In genomic region chr1:181063991-181064390, GRCm38 (mm10) we compare ENCODE assay signal across 38 mouse cellular contexts. TPM values are rescaled to one million over a fixed set of nuclear protein-coding genes. Genes with fewer than 3 reads are reported as not detected.
DNase-seq lines count a peak whose midpoint lies in the region; ATAC-seq and TF ChIP-seq lines count a peak whose summit lies in the region.
"Had no signal": no experiment of that assay in that cellular context is flagged by ENCODE, and none has a peak within 500 bp of the region (broad histone marks: within the 10 kb centered on the region; RNA-seq: fewer than 3 reads in every experiment).

No protein-coding gene starts in this region.

- WGBS in midbrain, postnatal 0 days = 48% methylated on average over 2 of the region's 2 CpGs
- WGBS in midbrain, embryonic 15.5 days = 57% methylated on average over 2 of the region's 2 CpGs

- no peak overlapping the region for H3K9ac ChIP-seq in midbrain, postnatal 0 days (replicated peaks; ENCODE audit: low read length, poor library complexity, severe bottlenecking)
- H3K9ac ChIP-seq in midbrain, embryonic 15.5 days = no peak overlapping the region
- H3K9ac ChIP-seq: embryonic facial prominence, embryonic 12.5 days; forebrain, embryonic 15.5 days; heart, embryonic 13.5 days; hindbrain, embryonic 15.5 days; intestine, embryonic 15.5 days; liver, embryonic 15.5 days; lung, embryonic 14.5 days; neural tube, embryonic 13.5 days had no signal

- no peak for TF ChIP-seq CTCF in midbrain, postnatal 0 days (IDR thresholded peaks at IDR 0.05)

- no peak overlapping the region for H3K4me3 ChIP-seq in midbrain, postnatal 0 days (ENCODE audit: low read depth, low read length)
- no peak overlapping the region for H3K4me3 ChIP-seq in midbrain, embryonic 15.5 days
- H3K4me3 ChIP-seq: embryonic facial prominence, embryonic 12.5 days; forebrain, embryonic 15.5 days; heart, adult 2 months; heart, embryonic 13.5 days; hindbrain, embryonic 15.5 days; intestine, embryonic 15.5 days; liver, embryonic 15.5 days; neural tube, embryonic 13.5 days had no signal

- H3K27me3 ChIP-seq in midbrain, postnatal 0 days (ENCODE audit: insufficient read depth, low read length) = no peaks in the 10 kb centered on the region
- H3K27me3 ChIP-seq in midbrain, embryonic 15.5 days (replicated peaks) = no peaks in the 10 kb centered on the region
- H3K27me3 ChIP-seq: CH12.LX; embryonic facial prominence, embryonic 12.5 days; forebrain, embryonic 15.5 days; heart, embryonic 13.5 days; hindbrain, embryonic 15.5 days; intestine, embryonic 15.5 days; liver, embryonic 15.5 days; neural tube, embryonic 13.5 days had no signal

- ATAC-seq in cerebellum, adult (ENCODE audit: insufficient number of reproducible peaks, low FRiP score, low TSS enrichment) = peak; percentile 78
- ATAC-seq in midbrain, postnatal 0 days (ENCODE audit: low FRiP score) = no peak
- no peak for ATAC-seq in midbrain, embryonic 15.5 days (replicated peaks)
- ATAC-seq: forebrain, embryonic 15.5 days; intestine, embryonic 15.5 days had no signal

- H3K9me3 ChIP-seq in midbrain, postnatal 0 days (ENCODE audit: low read length) = no peaks in the 10 kb centered on the region
- H3K9me3 ChIP-seq in midbrain, embryonic 15.5 days = no peaks in the 10 kb centered on the region
- H3K9me3 ChIP-seq: embryonic facial prominence, embryonic 12.5 days; forebrain, embryonic 15.5 days; heart, embryonic 13.5 days; hindbrain, embryonic 15.5 days; intestine, embryonic 15.5 days; liver, embryonic 15.5 days; neural tube, embryonic 13.5 days had no signal

- no peaks in the 10 kb centered on the region for H3K4me1 ChIP-seq in midbrain, postnatal 0 days (ENCODE audit: insufficient read depth, low read length)
- no peaks in the 10 kb centered on the region for H3K4me1 ChIP-seq in midbrain, embryonic 15.5 days
- H3K4me1 ChIP-seq: forebrain, embryonic 15.5 days; hindbrain, embryonic 15.5 days; intestine, embryonic 15.5 days; liver, embryonic 15.5 days; neural tube, embryonic 13.5 days had no signal

- no peak overlapping the region for H3K4me2 ChIP-seq in midbrain, postnatal 0 days (ENCODE audit: low read depth, low read length, poor library complexity, severe bottlenecking)
- no peak overlapping the region for H3K4me2 ChIP-seq in midbrain, embryonic 15.5 days
- H3K4me2 ChIP-seq: embryonic facial prominence, embryonic 12.5 days; forebrain, embryonic 15.5 days; heart, embryonic 13.5 days; hindbrain, embryonic 15.5 days; intestine, embryonic 15.5 days; liver, embryonic 15.5 days; lung, embryonic 14.5 days; neural tube, embryonic 13.5 days had no signal

- no peaks in the 10 kb centered on the region for H3K36me3 ChIP-seq in midbrain, postnatal 0 days (ENCODE audit: insufficient read depth, low read length)
- H3K36me3 ChIP-seq in midbrain, embryonic 15.5 days (replicated peaks) = no peaks in the 10 kb centered on the region
- H3K36me3 ChIP-seq: embryonic facial prominence, embryonic 12.5 days; forebrain, embryonic 15.5 days; heart, embryonic 13.5 days; hindbrain, embryonic 15.5 days; intestine, embryonic 15.5 days; liver, embryonic 15.5 days; neural tube, embryonic 13.5 days had no signal

- no peak for DNase-seq in cerebellum, postnatal 4 days (ENCODE audit: low spot score in 2 of 2)
- DNase-seq in midbrain, postnatal 0 days (ENCODE audit: low spot score) = peak; percentile 28
- DNase-seq in cerebellum, adult 9-10 months = peak; percentile 55
- DNase-seq in cerebellum, postnatal 36 days = peak; percentile 57
- no peak for DNase-seq in right cerebral cortex, postnatal 4 days
- DNase-seq in adrenal gland, postnatal 14 days = no peak
- DNase-seq: adrenal gland, postnatal 25 days; embryo, embryonic 11 days; gastrocnemius, postnatal 25 days; heart, adult 2 months; heart, postnatal 10 days; kidney, adult 2 months; kidney, postnatal 4 days; liver; lung, embryonic 14.5 days; lung, postnatal 14 days; retina, postnatal 1 day; right cerebral cortex, postnatal 14 days; spleen, adult 18-20 months; thymus, postnatal 14 days had no signal

- no peak overlapping the region for H3K27ac ChIP-seq in midbrain, postnatal 0 days (ENCODE audit: low read depth, low read length)
- no peak overlapping the region for H3K27ac ChIP-seq in midbrain, embryonic 15.5 days
- H3K27ac ChIP-seq: embryonic facial prominence, embryonic 12.5 days; forebrain, embryonic 15.5 days; heart, adult 2 months; heart, embryonic 13.5 days; hindbrain, embryonic 15.5 days; intestine, embryonic 15.5 days; kidney, postnatal 0 days; liver, embryonic 15.5 days; neural tube, embryonic 13.5 days had no signal

RNA-seq across cellular contexts. Expression of gene 9130409I23Rik, which starts 13.0 kb away (rescaled TPM):
- total RNA-seq in midbrain, postnatal 0 days (2014; rRNA removed) = not detected in 2 replicates
- polyA plus RNA-seq in midbrain, postnatal 0 days (2015; fragmentation: Nextera tagmentation; extraction: Ambion mirVana) = not detected in 2 replicates
- not detected in 2 replicates for polyA plus RNA-seq in midbrain, embryonic 15.5 days (2015; fragmentation: Nextera tagmentation; extraction: Ambion mirVana)
- total RNA-seq in adrenal gland, postnatal 14 days (2021) = 0.30 TPM in 1 of 2 replicates, not detected in the other
- total RNA-seq: adrenal gland, postnatal 25 days; CH12.LX; ES-E14; gastrocnemius, adult 18-20 months; gastrocnemius, postnatal 25 days; heart, adult 2 months; heart, postnatal 10 days; hematopoietic stem cell, adult 5-6 weeks; left cerebral cortex, postnatal 10 days had no signal
- polyA plus RNA-seq: C2C12; embryonic facial prominence, embryonic 12.5 days; frontal cortex, adult 2 months; heart, adult 2 months; heart, embryonic 13.5 days; hindbrain, embryonic 15.5 days; intestine, embryonic 15.5 days; kidney, adult 2 months; limb, embryonic 11.5 days; neural tube, embryonic 13.5 days had no signal

RNA-seq across cellular contexts. Expression of gene Ephx1, which starts 43.3 kb away (rescaled TPM):
- 11.8 and 13.8 TPM in 2 replicates for total RNA-seq in midbrain, postnatal 0 days (2014; rRNA removed)
- polyA plus RNA-seq in midbrain, postnatal 0 days (2015; fragmentation: Nextera tagmentation; extraction: Ambion mirVana) = 9.7 and 10.6 TPM in 2 replicates
- polyA plus RNA-seq in midbrain, embryonic 15.5 days (2015; fragmentation: Nextera tagmentation; extraction: Ambion mirVana) = 5.9 and 6.0 TPM in 2 replicates
- total RNA-seq in adrenal gland, postnatal 14 days (2021) = 57.9 and 71.2 TPM in 2 replicates

Comparison
In these comparisons a context has a peak if more than half of its experiments do, and no peak if none do; other contexts are left out.
1. DNase-seq: peak in midbrain, postnatal 0 days (single experiment), cerebellum, adult 9-10 months (single experiment) and cerebellum, postnatal 36 days (2 of 2); none in cerebellum, postnatal 4 days (0 of 2), right cerebral cortex, postnatal 4 days (single experiment) and adrenal gland, postnatal 14 days (single experiment).